In genomic region chr14:27596265-27596664, GRCm38 (mm10) we compare ENCODE assay signal across 8 mouse cellular contexts. TPM values are rescaled to one million over a fixed set of nuclear protein-coding genes. Genes with fewer than 3 reads are reported as not detected.
DNase-seq lines count a peak whose midpoint lies in the region; ATAC-seq and TF ChIP-seq lines count a peak whose summit lies in the region.

No protein-coding gene starts in this region.

- H3K4me1 ChIP-seq in E14TG2a.4 (replicated peaks; ENCODE audit: low read depth, low read length) = 0 out of 2 replicates have a peak, but pooled peaks cover 3% of the 10 kb centered on the region
- H3K4me1 ChIP-seq in heart, embryonic 16.5 days (ENCODE audit: control insufficient read depth, insufficient read depth, low read length) = no peaks in the 10 kb centered on the region

- H3K4me3 ChIP-seq in E14TG2a.4 (replicated peaks; ENCODE audit: low read length) = no peak overlapping the region
- H3K4me3 ChIP-seq in heart, embryonic 16.5 days (ENCODE audit: low read length) = no peak overlapping the region

- H3K36me3 ChIP-seq in E14TG2a.4 (ENCODE audit: insufficient read depth, low read length) = no peaks in the 10 kb centered on the region
- H3K36me3 ChIP-seq in heart, embryonic 16.5 days (ENCODE audit: control insufficient read depth, insufficient read depth) = no peaks in the 10 kb centered on the region

- DNase-seq in adrenal gland, postnatal 10 days = peak; percentile 94
- peak; percentile 78 for DNase-seq in embryo, embryonic 9.5 days (ENCODE audit: extremely low spot score)
- peak; percentile 31 for DNase-seq in large intestine, adult 2 months (ENCODE audit: low read depth, low spot score)
- peak; percentile 90 for DNase-seq in lung, postnatal 14 days
- peak; percentile 45 for DNase-seq in skeletal muscle tissue, adult 2 months (ENCODE audit: low read depth, low spot score)
- peak; percentile 58 for DNase-seq in yolk sac, embryonic 10.5 days (ENCODE audit: low spot score)

- peak; percentile 82; the same call in 1 of the 2 replicates for ATAC-seq in heart, embryonic 16.5 days (replicated peaks; ENCODE audit: extremely low read depth, insufficient read depth, low FRiP score)

- peaks cover 6% of the 10 kb centered on the region for H3K27me3 ChIP-seq in E14TG2a.4 (ENCODE audit: insufficient read depth, low read length)
- no peaks in the 10 kb centered on the region for H3K27me3 ChIP-seq in heart, embryonic 16.5 days (ENCODE audit: control insufficient read depth, insufficient read depth, low read length)

- no peaks in the 10 kb centered on the region for H3K9me3 ChIP-seq in E14TG2a.4 (ENCODE audit: low read length)
- H3K9me3 ChIP-seq in heart, embryonic 16.5 days (replicated peaks; ENCODE audit: control insufficient read depth, low read length) = peaks cover 6% of the 10 kb centered on the region

- TF ChIP-seq CTCF in E14TG2a.4 (conservative IDR thresholded peaks at IDR 0.05; ENCODE audit: low read length) = peak; percentile 59

- no peak overlapping the region for H3K4me2 ChIP-seq in heart, embryonic 16.5 days (ENCODE audit: low read depth, low read length)

- H3K9ac ChIP-seq in heart, embryonic 16.5 days (ENCODE audit: low read length) = no peak overlapping the region

- WGBS in heart, embryonic 16.5 days = 4% methylated on average over 7 of the region's 7 CpGs
- 5% methylated on average over 7 of the region's 7 CpGs for WGBS in large intestine, adult 2 months

- no peak overlapping the region for H3K27ac ChIP-seq in heart, embryonic 16.5 days (ENCODE audit: low read length)

RNA-seq across cellular contexts. Expression of gene Erc2, which starts 26.0 kb away (rescaled TPM):
- total RNA-seq in adrenal gland, postnatal 10 days (2021) = 1 to 10 TPM; 5.0 to 9.3 TPM
- polyA plus RNA-seq in heart, embryonic 16.5 days (2015; fragmentation: Nextera tagmentation; extraction: Ambion mirVana) = 1.5 and 2.0 TPM in 2 replicates
- 2.2 and 2.3 TPM in 2 replicates for polyA plus RNA-seq in large intestine, adult 2 months (2012; rRNA removed)

Comparison
In these comparisons a context has a peak if more than half of its experiments do, and no peak if none do; other contexts are left out.
1. DNase-seq: peak in every context shown above with its lines; median percentile 94 in adrenal gland, postnatal 10 days; 90 in lung, postnatal 14 days; 78 in embryo, embryonic 9.5 days; 58 in yolk sac, embryonic 10.5 days; 45 in skeletal muscle tissue, adult 2 months; 31 in large intestine, adult 2 months.